Mouse (Mus musculus): ENCODE data around the gene Mettl8. TPM values are rescaled to one million over a fixed set of nuclear protein-coding genes. Genes with fewer than 3 reads are reported as not detected.

Gene Mettl8
- 13.3 and 14.1 TPM in 2 replicates for polyA plus RNA-seq (2014; fragmentation: Nextera tagmentation; extraction: Ambion mirVana)

- Histone ChIP-seq H3K9me3 (ENCODE audit: control insufficient read depth, low read length) (no peaks in the 10 kb centered on the region), H3K4me3 (ENCODE audit: low read depth, low read length) (peak within 1 kb of the TSS; percentile 82), H3K27ac (ENCODE audit: low read depth, low read length) (peak within 1 kb of the TSS; percentile 94), H3K9ac (replicated peaks; ENCODE audit: low read depth, low read length) (peak within 1 kb of the TSS; percentile 72), H3K4me1 (ENCODE audit: control insufficient read depth, insufficient read depth, low read length) (peaks cover 13% of the 10 kb centered on the region), H3K36me3 (ENCODE audit: control insufficient read depth, insufficient read depth, low read length) (no peaks in the 10 kb centered on the region; the same call in 1 of the 2 replicates), H3K4me2 (ENCODE audit: low read depth, low read length) (peak within 1 kb of the TSS; percentile 77), H3K27me3 (ENCODE audit: control insufficient read depth, insufficient read depth, low read length) (no peaks in the 10 kb centered on the region)
- peak; percentile 99 for ATAC-seq (ENCODE audit: low read depth)
- WGBS: under 1% methylated on average over 56 of the region's 57 CpGs
Measured at GRCm38 (mm10) chr2:71055300-71056114, at the start of gene Mettl8, which contains the start of gene Dcaf17. Gene Mettl8 (minus strand): TSS chr2:71055583. Gene Dcaf17 (plus strand): TSS chr2:71055328.

DNA sequence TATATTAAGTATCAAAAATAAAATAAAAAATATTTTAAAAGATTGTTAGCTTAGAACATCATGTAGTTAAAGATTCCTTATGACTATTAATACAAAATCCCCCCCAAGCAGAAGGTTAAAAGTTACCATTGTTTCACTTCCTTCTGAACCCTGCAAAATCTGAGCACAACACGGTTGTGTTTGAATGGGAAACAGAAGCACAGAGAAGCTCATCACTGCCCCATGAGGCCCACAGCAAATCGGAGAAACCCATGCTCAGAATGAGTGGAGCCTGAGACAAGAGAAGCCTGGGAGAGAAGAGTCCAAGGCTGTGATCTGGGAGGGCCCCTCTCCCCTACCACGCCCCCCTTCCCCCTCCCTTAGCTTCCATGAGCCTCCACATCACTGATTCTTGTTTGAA, 49.3 kb upstream of the Mettl8 start:
- Histone ChIP-seq H3K4me2 (ENCODE audit: low read depth, low read length) (no peak overlapping the region), H3K4me3 (ENCODE audit: low read depth, low read length) (no peak overlapping the region), H3K4me1 (ENCODE audit: control insufficient read depth, insufficient read depth, low read length) (no peaks in the 10 kb centered on the region), H3K27ac (ENCODE audit: low read depth, low read length) (no peak overlapping the region), H3K9me3 (ENCODE audit: control insufficient read depth, low read length) (no peaks in the 10 kb centered on the region), H3K36me3 (ENCODE audit: control insufficient read depth, insufficient read depth, low read length) (0 out of 2 replicates have a peak, but pooled peaks cover 3% of the 10 kb centered on the region), H3K9ac (replicated peaks; ENCODE audit: low read depth, low read length) (no peak overlapping the region), H3K27me3 (ENCODE audit: control insufficient read depth, insufficient read depth, low read length) (no peaks in the 10 kb centered on the region)
- no peak for ATAC-seq (ENCODE audit: low read depth)
- 69% methylated on average over 3 of the region's 3 CpGs for WGBS

GRCm38 (mm10) chr2:71103292-71103680, 47.9 kb upstream of the Mettl8 start:
- WGBS: 90% methylated on average over 4 of the region's 4 CpGs
- 0 out of 2 replicates have a peak, but pooled peaks cover 3% of the 10 kb centered on the region for H3K36me3 ChIP-seq (ENCODE audit: control insufficient read depth, insufficient read depth, low read length)
- no peak overlapping the region for H3K4me3 ChIP-seq (ENCODE audit: low read depth, low read length)
- no peak overlapping the region for H3K27ac ChIP-seq (ENCODE audit: low read depth, low read length)
- no peaks in the 10 kb centered on the region for H3K9me3 ChIP-seq (ENCODE audit: control insufficient read depth, low read length)
- ATAC-seq (ENCODE audit: low read depth): no peak
- no peak overlapping the region for H3K4me2 ChIP-seq (ENCODE audit: low read depth, low read length)
- H3K4me1 ChIP-seq (ENCODE audit: control insufficient read depth, insufficient read depth, low read length): no peaks in the 10 kb centered on the region
- H3K9ac ChIP-seq (replicated peaks; ENCODE audit: low read depth, low read length): no peak overlapping the region
- no peaks in the 10 kb centered on the region for H3K27me3 ChIP-seq (ENCODE audit: control insufficient read depth, insufficient read depth, low read length)

- 83% methylated on average over 10 of the region's 10 CpGs for WGBS
- Histone ChIP-seq H3K4me1 (ENCODE audit: control insufficient read depth, insufficient read depth, low read length) (no peaks in the 10 kb centered on the region), H3K36me3 (ENCODE audit: control insufficient read depth, insufficient read depth, low read length) (0 out of 2 replicates have a peak, but pooled peaks cover 3% of the 10 kb centered on the region), H3K27me3 (ENCODE audit: control insufficient read depth, insufficient read depth, low read length) (no peaks in the 10 kb centered on the region), H3K9ac (replicated peaks; ENCODE audit: low read depth, low read length) (no peak overlapping the region), H3K27ac (ENCODE audit: low read depth, low read length) (no peak overlapping the region), H3K4me2 (ENCODE audit: low read depth, low read length) (no peak overlapping the region), H3K9me3 (ENCODE audit: control insufficient read depth, low read length) (no peaks in the 10 kb centered on the region), H3K4me3 (ENCODE audit: low read depth, low read length) (no peak overlapping the region)
- ATAC-seq (ENCODE audit: low read depth): no peak
Measured at GRCm38 (mm10) chr2:71102621-71103291, 47.4 kb upstream of the Mettl8 start.

DNA sequence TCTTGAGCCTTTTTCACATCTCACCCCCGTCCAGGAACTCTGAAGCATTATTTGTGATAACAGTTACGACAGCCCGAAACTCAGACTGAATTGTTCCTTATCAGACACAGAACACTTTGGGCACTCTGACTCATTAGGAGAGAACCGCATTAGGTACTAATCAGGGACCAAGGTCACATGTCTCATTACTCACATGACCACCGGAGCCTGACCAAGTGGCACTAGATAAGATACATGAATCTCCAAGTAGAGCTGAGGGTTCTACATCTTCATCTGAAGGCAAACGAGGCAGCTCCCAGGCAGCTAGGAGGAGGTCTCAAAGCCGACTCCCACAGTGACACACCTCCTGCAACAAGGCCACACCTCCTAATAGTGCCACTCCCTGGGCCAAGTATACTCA, 40.8 kb upstream of the Mettl8 start:
- 88% methylated on average over 7 of the region's 7 CpGs for WGBS
- no peak overlapping the region for H3K4me2 ChIP-seq (ENCODE audit: low read depth, low read length)
- ATAC-seq (ENCODE audit: low read depth): no peak
- H3K27ac ChIP-seq (ENCODE audit: low read depth, low read length): no peak overlapping the region
- no peaks in the 10 kb centered on the region for H3K4me1 ChIP-seq (ENCODE audit: control insufficient read depth, insufficient read depth, low read length)
- no peaks in the 10 kb centered on the region for H3K27me3 ChIP-seq (ENCODE audit: control insufficient read depth, insufficient read depth, low read length)
- peaks cover 6% of the 10 kb centered on the region; the same call in 1 of the 2 replicates for H3K36me3 ChIP-seq (ENCODE audit: control insufficient read depth, insufficient read depth, low read length)
- H3K4me3 ChIP-seq (ENCODE audit: low read depth, low read length): no peak overlapping the region
- no peak overlapping the region for H3K9ac ChIP-seq (replicated peaks; ENCODE audit: low read depth, low read length)
- no peaks in the 10 kb centered on the region for H3K9me3 ChIP-seq (ENCODE audit: control insufficient read depth, low read length)

GRCm38 (mm10) chr2:71090660-71091445, 35.5 kb upstream of the Mettl8 start:
- Histone ChIP-seq H3K4me1 (ENCODE audit: control insufficient read depth, insufficient read depth, low read length) (no peaks in the 10 kb centered on the region), H3K4me2 (ENCODE audit: low read depth, low read length) (no peak overlapping the region), H3K9me3 (ENCODE audit: control insufficient read depth, low read length) (no peaks in the 10 kb centered on the region), H3K27me3 (ENCODE audit: control insufficient read depth, insufficient read depth, low read length) (no peaks in the 10 kb centered on the region), H3K4me3 (ENCODE audit: low read depth, low read length) (no peak overlapping the region), H3K36me3 (ENCODE audit: control insufficient read depth, insufficient read depth, low read length) (peaks cover 20% of the 10 kb centered on the region), H3K9ac (replicated peaks; ENCODE audit: low read depth, low read length) (no peak overlapping the region), H3K27ac (ENCODE audit: low read depth, low read length) (no peak overlapping the region)
- 86% methylated on average over 4 of the region's 4 CpGs for WGBS
- no peak for ATAC-seq (ENCODE audit: low read depth)

- Histone ChIP-seq H3K4me3 (ENCODE audit: low read depth, low read length) (no peak overlapping the region), H3K9me3 (ENCODE audit: control insufficient read depth, low read length) (no peaks in the 10 kb centered on the region), H3K4me1 (ENCODE audit: control insufficient read depth, insufficient read depth, low read length) (no peaks in the 10 kb centered on the region), H3K9ac (replicated peaks; ENCODE audit: low read depth, low read length) (no peak overlapping the region), H3K27ac (ENCODE audit: low read depth, low read length) (no peak overlapping the region), H3K27me3 (ENCODE audit: control insufficient read depth, insufficient read depth, low read length) (no peaks in the 10 kb centered on the region), H3K4me2 (ENCODE audit: low read depth, low read length) (no peak overlapping the region), H3K36me3 (ENCODE audit: control insufficient read depth, insufficient read depth, low read length) (peaks cover 20% of the 10 kb centered on the region)
- 81% methylated on average over 3 of the region's 3 CpGs for WGBS
- no peak for ATAC-seq (ENCODE audit: low read depth)
Measured at GRCm38 (mm10) chr2:71089766-71090165, 34.4 kb upstream of the Mettl8 start.

GRCm38 (mm10) chr2:71083454-71084193, 28.2 kb upstream of the Mettl8 start:
- no peak for ATAC-seq (ENCODE audit: low read depth)
- Histone ChIP-seq H3K4me3 (ENCODE audit: low read depth, low read length) (no peak overlapping the region), H3K4me1 (ENCODE audit: control insufficient read depth, insufficient read depth, low read length) (no peaks in the 10 kb centered on the region), H3K36me3 (ENCODE audit: control insufficient read depth, insufficient read depth, low read length) (peaks cover 16% of the 10 kb centered on the region), H3K4me2 (ENCODE audit: low read depth, low read length) (no peak overlapping the region), H3K27me3 (ENCODE audit: control insufficient read depth, insufficient read depth, low read length) (no peaks in the 10 kb centered on the region), H3K9ac (replicated peaks; ENCODE audit: low read depth, low read length) (no peak overlapping the region), H3K9me3 (ENCODE audit: control insufficient read depth, low read length) (no peaks in the 10 kb centered on the region), H3K27ac (ENCODE audit: low read depth, low read length) (no peak overlapping the region)
- 95% methylated on average over 6 of the region's 6 CpGs for WGBS

Measured in neural tube, embryonic 14.5 days (tissue).